Mouse (Mus musculus): ENCODE measurements around the gene Arglu1.

- TF ChIP-seq POLR2A (IDR thresholded peaks at IDR 0.05; ENCODE audit: control insufficient read depth, extremely low read depth, insufficient read depth, low read length, poor library complexity) (no peak), CTCF (IDR thresholded peaks at IDR 0.05; ENCODE audit: borderline replicate concordance, control insufficient read depth, extremely low read depth, insufficient read depth, low read length, poor library complexity) (no peak)
Observed at GRCm38 (mm10) chr8:8624017-8624416, 66.3 kb downstream of the Arglu1 start.
